Mouse (Mus musculus) heart, postnatal 0 days (tissue): ENCODE measurements around the gene Raet1d. TPM values are rescaled to one million over a fixed set of nuclear protein-coding genes. Genes with fewer than 3 reads are reported as not detected.
"Not testable (repeated sequence)": the region's sequence is repeated elsewhere in the genome, so short reads cannot be mapped to it uniquely, and the experiment has no call there.

Experiments used
- ATAC-seq: fragments of 200-750 bp; cut with Nextera tagmentation; 2 replicates; pipeline ENCODE4 v1.8.0; 2017; ENCODE audit warnings: low read depth, moderate number of reproducible peaks, moderate library complexity; ENCODE audit not compliant: insufficient read depth
- DNase-seq: peaks from one replicate; pipeline ENCODE4 v3.0.0-alpha.2; 2016; ENCODE audit warnings: low spot score
- H3K27ac ChIP-seq: fragments of 300-500 bp; sonication (generic); 2 replicates; pipeline ENCODE4 v1.5.1; 2014; ENCODE audit warnings: low read depth, mild to moderate bottlenecking
- H3K27me3 ChIP-seq: fragments of 300-500 bp; sonication (generic); 2 replicates; pipeline ENCODE4 v1.6.1; 2014; ENCODE audit warnings: low read length, mixed read lengths; ENCODE audit not compliant: control insufficient read depth, insufficient read depth
- H3K36me3 ChIP-seq: fragments of 300-500 bp; sonication (generic); replicated peaks from 2 replicates; pipeline ENCODE4 v1.6.1; 2014; ENCODE audit warnings: low read length, mixed read lengths; ENCODE audit not compliant: control insufficient read depth, insufficient read depth
- H3K4me1 ChIP-seq: fragments of 300-500 bp; sonication (generic); 2 replicates; pipeline ENCODE4 v1.6.1; 2014; ENCODE audit warnings: antibody characterized with exemption; ENCODE audit not compliant: control insufficient read depth, insufficient read depth
- H3K4me2 ChIP-seq: fragments of 300-500 bp; sonication (generic); 2 replicates; pipeline ENCODE4 v1.6.1; 2014; ENCODE audit warnings: low read depth, mild to moderate bottlenecking, low read length, moderate library complexity
- H3K4me3 ChIP-seq: fragments of 300-500 bp; sonication (generic); 2 replicates; pipeline ENCODE4 v1.5.1; 2014; ENCODE audit warnings: low read depth, low read length
- H3K9ac ChIP-seq: fragments of 300-500 bp; sonication (generic); replicated peaks from 2 replicates; pipeline ENCODE4 v1.6.1; 2014; ENCODE audit warnings: low read depth, low read length, mixed read lengths
- H3K9me3 ChIP-seq: fragments of 300-500 bp; sonication (generic); replicated peaks from 2 replicates; pipeline ENCODE4 v1.6.1; 2016; ENCODE audit warnings: low read length; ENCODE audit not compliant: control insufficient read depth
- CTCF ChIP-seq: IDR thresholded peaks from 2 replicates; pipeline ENCODE4 v1.5.1; 2016; ENCODE audit warnings: antibody characterized with exemption, control low read depth, low read depth
- WGBS: fragments of 180-500 bp; shearing (Covaris S2); extraction: QIAGEN DNeasy Blood & Tissue Kit; methylation state at CpG from one replicate; pipeline ENCODE4 v1.1.7; 2014; 5-methylcytosine and 5-hydroxymethylcytosine counted together
- polyA plus RNA-seq: library from polyadenylated mRNA; unstranded; fragments of >200 nt; fragmentation: Nextera tagmentation; extraction: Ambion mirVana; gene quantifications from 2 replicates; pipeline ENCODE4 v1.2.1, GENCODE M21; 2015
- total RNA-seq: library from RNA; depleted of rRNA; stranded (reverse); fragments of >200 nt; gene quantifications from 2 replicates; pipeline ENCODE4 v1.2.3, GENCODE M21; 2014; ENCODE audit warnings: low replicate concordance; rRNA removed

Raet1d gene
- total and polyA plus RNA-seq, 2 experiments from 2014 or later = 2.0 to 4.3 TPM

DNA sequence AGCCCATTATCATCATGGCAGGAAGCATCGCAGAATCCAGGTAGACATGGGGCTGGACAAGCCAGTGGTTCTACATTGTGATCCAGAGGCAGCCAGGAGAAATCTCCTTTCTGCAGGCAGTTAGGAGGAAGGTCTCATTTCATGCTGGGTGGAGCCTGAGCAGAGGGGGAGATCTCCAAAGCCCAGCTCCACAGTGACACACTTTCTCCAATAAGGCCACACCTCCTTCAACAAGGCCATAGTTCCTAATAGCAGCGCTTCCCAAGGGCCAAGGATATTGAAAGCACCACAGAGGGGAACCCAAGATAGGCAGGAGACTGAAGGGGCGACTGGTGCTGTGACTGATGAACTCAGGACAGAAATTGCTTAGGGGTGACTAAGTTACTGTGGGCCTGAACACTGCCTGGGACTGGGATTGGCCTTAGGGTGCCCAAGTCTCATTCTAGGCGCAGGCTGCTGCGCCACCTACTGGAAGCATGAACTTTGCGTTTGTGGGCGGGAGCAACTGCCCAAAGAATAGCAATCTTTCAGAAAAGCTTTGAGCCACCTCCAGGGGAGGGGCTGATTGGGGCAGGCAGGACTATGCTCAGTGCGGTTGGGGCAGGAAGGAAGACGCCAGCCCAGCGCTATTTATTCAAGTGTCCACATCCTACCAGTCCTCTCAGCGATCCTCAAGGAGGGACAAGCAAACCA is 42.0 kb downstream of the Raet1d start:
- peak; percentile 71 for ATAC-seq
- not testable (repeated sequence) for H3K4me3 ChIP-seq, H3K9me3 ChIP-seq, H3K4me1 ChIP-seq, H3K4me2 ChIP-seq, H3K27ac ChIP-seq, H3K27me3 ChIP-seq, H3K36me3 ChIP-seq, H3K9ac ChIP-seq
- peak; percentile 71 for TF ChIP-seq CTCF
- WGBS = under 1% methylated on average over 7 of the region's 11 CpGs
- DNase-seq = peak; percentile 25

DNA sequence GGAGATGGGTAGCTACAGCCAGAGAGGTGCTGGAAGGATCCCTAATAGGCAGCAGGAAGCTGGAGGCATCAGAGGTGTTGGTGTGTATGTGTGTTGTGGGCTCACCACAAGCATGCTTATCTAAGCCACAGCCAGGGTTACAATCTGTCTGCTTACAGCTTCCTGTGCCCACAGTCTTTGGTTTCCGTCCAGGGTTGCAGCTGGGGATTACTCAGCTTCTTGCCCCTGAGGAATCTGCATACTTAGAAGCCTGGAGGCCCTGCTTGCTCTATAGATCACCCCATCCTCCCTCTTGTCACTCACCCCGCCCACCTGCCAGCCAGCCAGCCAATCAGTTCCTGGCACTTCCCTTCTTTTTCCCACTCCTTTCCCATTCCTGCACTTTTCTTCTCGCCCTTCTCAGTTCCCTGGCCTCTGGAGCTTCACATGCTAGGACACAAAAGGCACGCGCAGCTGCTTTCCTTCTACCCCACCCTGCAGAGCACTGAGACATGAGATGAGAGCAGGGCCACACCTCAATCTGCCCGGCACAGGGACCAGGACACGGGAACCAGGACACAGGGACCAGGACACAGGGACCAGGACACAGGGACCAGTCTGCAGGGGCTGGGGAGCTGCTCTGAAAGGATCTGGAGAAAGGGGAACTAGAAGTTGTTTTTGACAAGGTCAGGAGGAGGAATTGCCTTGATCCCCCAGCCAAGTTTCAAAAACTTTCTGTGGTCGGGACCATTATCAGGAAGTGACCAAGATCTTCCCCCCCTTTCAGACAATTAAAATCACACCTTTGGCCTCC is 53.5 kb downstream of the Raet1d start:
- H3K4me1 ChIP-seq, H3K4me2 ChIP-seq, ATAC-seq, DNase-seq, H3K36me3 ChIP-seq, H3K27me3 ChIP-seq, H3K9me3 ChIP-seq, H3K27ac ChIP-seq, H3K9ac ChIP-seq, H3K4me3 ChIP-seq: not testable (repeated sequence)
- WGBS = 29% methylated on average over 1 of the region's 8 CpGs

Other genes with a start within 250 kb of the Raet1d start
- gene E030030I06Rik, start 211.3 kb upstream of the Raet1d start, total RNA-seq = 1.8 and 4.2 TPM in 2 replicates
- gene E030030I06Rik, start 211.3 kb upstream of the Raet1d start, polyA plus RNA-seq = 3.2 and 4.9 TPM in 2 replicates
- gene Raet1e, start 202.0 kb upstream of the Raet1d start, total RNA-seq = 1.3 TPM in 1 of 2 replicates, not detected in the other
- 0.85 and 1.1 TPM in 2 replicates for gene Raet1e, start 202.0 kb upstream of the Raet1d start, polyA plus RNA-seq
- gene H60b, start 202.0 kb upstream of the Raet1d start, total RNA-seq = not detected in 2 replicates
- 0.36 and 0.37 TPM in 2 replicates for gene H60b, start 202.0 kb upstream of the Raet1d start, polyA plus RNA-seq